Mouse (Mus musculus): ENCODE measurements around the gene Cfap61. TPM values are rescaled to one million over a fixed set of nuclear protein-coding genes. Genes with fewer than 3 reads are reported as not detected.

The Cfap61 gene
- polyA plus RNA-seq, 1 experiment from 2014 or later: 2.0 TPM

GRCm38 (mm10) chr2:146249033-146249432, 314.4 kb downstream of the Cfap61 start:
- ATAC-seq: peak; percentile 79
- no peaks in the 10 kb centered on the region for H3K27me3 ChIP-seq
- peaks cover 18% of the 10 kb centered on the region for H3K4me1 ChIP-seq
- H3K4me3 ChIP-seq: no peak overlapping the region
- H3K9ac ChIP-seq: no peak overlapping the region
- H3K36me3 ChIP-seq (ENCODE audit: poor library complexity, severe bottlenecking): peaks cover 8% of the 10 kb centered on the region
- H3K27ac ChIP-seq: peak overlapping the region; percentile 45
- H3K9me3 ChIP-seq (replicated peaks): no peaks in the 10 kb centered on the region
- 71% methylated on average over 7 of the region's 7 CpGs for WGBS
- no peak overlapping the region for H3K4me2 ChIP-seq

GRCm38 (mm10) chr2:146250236-146250904, 315.8 kb downstream of the Cfap61 start:
- peaks cover 18% of the 10 kb centered on the region for H3K4me1 ChIP-seq
- peak; percentile 61; the same call in 1 of the 2 replicates for ATAC-seq
- no peaks in the 10 kb centered on the region for H3K27me3 ChIP-seq
- H3K9ac ChIP-seq: no peak overlapping the region
- WGBS: 68% methylated on average over 6 of the region's 6 CpGs
- no peaks in the 10 kb centered on the region for H3K9me3 ChIP-seq (replicated peaks)
- no peak overlapping the region for H3K4me2 ChIP-seq
- H3K27ac ChIP-seq: no peak overlapping the region; the same call in 1 of the 2 replicates
- H3K4me3 ChIP-seq: no peak overlapping the region
- no peaks in the 10 kb centered on the region for H3K36me3 ChIP-seq (ENCODE audit: poor library complexity, severe bottlenecking)

- Histone ChIP-seq H3K9ac (no peak overlapping the region), H3K27me3 (no peaks in the 10 kb centered on the region), H3K27ac (no peak overlapping the region), H3K4me2 (no peak overlapping the region), H3K4me1 (peaks cover 45% of the 10 kb centered on the region), H3K9me3 (replicated peaks) (no peaks in the 10 kb centered on the region), H3K36me3 (ENCODE audit: poor library complexity, severe bottlenecking) (no peaks in the 10 kb centered on the region), H3K4me3 (no peak overlapping the region)
- 96% methylated on average over 1 of the region's 1 CpGs for WGBS
- ATAC-seq: no peak
Observed at GRCm38 (mm10) chr2:146254387-146254786, 319.8 kb downstream of the Cfap61 start.

GRCm38 (mm10) chr2:146255636-146256035, 321.1 kb downstream of the Cfap61 start:
- Histone ChIP-seq H3K27ac (no peak overlapping the region), H3K4me2 (no peak overlapping the region), H3K4me3 (no peak overlapping the region), H3K9me3 (replicated peaks) (no peaks in the 10 kb centered on the region), H3K36me3 (ENCODE audit: poor library complexity, severe bottlenecking) (no peaks in the 10 kb centered on the region), H3K27me3 (no peaks in the 10 kb centered on the region), H3K9ac (no peak overlapping the region), H3K4me1 (peaks cover 50% of the 10 kb centered on the region)
- ATAC-seq: no peak

- no peaks in the 10 kb centered on the region for H3K27me3 ChIP-seq
- 36% methylated on average over 3 of the region's 3 CpGs for WGBS
Observed at GRCm38 (mm10) chr2:146256321-146256875, 321.8 kb downstream of the Cfap61 start.

GRCm38 (mm10) chr2:146257037-146257436, 322.5 kb downstream of the Cfap61 start:
- 8% methylated on average over 3 of the region's 3 CpGs for WGBS
- Histone ChIP-seq H3K9me3 (replicated peaks) (no peaks in the 10 kb centered on the region), H3K27me3 (no peaks in the 10 kb centered on the region), H3K36me3 (ENCODE audit: poor library complexity, severe bottlenecking) (no peaks in the 10 kb centered on the region), H3K4me3 (no peak overlapping the region), H3K9ac (no peak overlapping the region), H3K27ac (peak overlapping the region; percentile 75), H3K4me1 (peaks cover 63% of the 10 kb centered on the region), H3K4me2 (0 out of 2 replicates have a peak overlapping the region, but pooled peaks have one; percentile 3)
- ATAC-seq: peak; percentile 72

More at GRCm38 (mm10) chr2:146256321-146256875, 321.8 kb downstream of the Cfap61 start:
- H3K9me3 ChIP-seq (replicated peaks): no peaks in the 10 kb centered on the region
- peak overlapping the region; percentile 75 for H3K27ac ChIP-seq
- no peaks in the 10 kb centered on the region for H3K36me3 ChIP-seq (ENCODE audit: poor library complexity, severe bottlenecking)
- no peak overlapping the region for H3K9ac ChIP-seq
- peaks cover 57% of the 10 kb centered on the region for H3K4me1 ChIP-seq
- peak; percentile 57 for ATAC-seq
- H3K4me3 ChIP-seq: no peak overlapping the region
- no peak overlapping the region for H3K4me2 ChIP-seq

GRCm38 (mm10) chr2:146257609-146258008, 323.0 kb downstream of the Cfap61 start:
- H3K36me3 ChIP-seq (ENCODE audit: poor library complexity, severe bottlenecking): no peaks in the 10 kb centered on the region
- peaks cover 69% of the 10 kb centered on the region for H3K4me1 ChIP-seq
- peak overlapping the region; percentile 63; the same call in 1 of the 2 replicates for H3K27ac ChIP-seq
- H3K9me3 ChIP-seq (replicated peaks): no peaks in the 10 kb centered on the region
- 72% methylated on average over 3 of the region's 3 CpGs for WGBS
- no peak overlapping the region for H3K4me2 ChIP-seq
- no peak overlapping the region for H3K4me3 ChIP-seq
- H3K9ac ChIP-seq: peak overlapping the region; percentile 9; the same call in 1 of the 2 replicates
- ATAC-seq: no peak
- H3K27me3 ChIP-seq: no peaks in the 10 kb centered on the region

GRCm38 (mm10) chr2:146258736-146259469, 324.3 kb downstream of the Cfap61 start:
- peak; percentile 33; the same call in 1 of the 2 replicates for ATAC-seq
- Histone ChIP-seq H3K36me3 (ENCODE audit: poor library complexity, severe bottlenecking) (no peaks in the 10 kb centered on the region), H3K27ac (peak overlapping the region; percentile 86), H3K27me3 (no peaks in the 10 kb centered on the region), H3K4me1 (peaks cover 80% of the 10 kb centered on the region), H3K9ac (0 out of 2 replicates have a peak overlapping the region, but pooled peaks have one; percentile 10), H3K4me3 (no peak overlapping the region), H3K9me3 (replicated peaks) (no peaks in the 10 kb centered on the region), H3K4me2 (peak overlapping the region; percentile 39)
- 13% methylated on average over 10 of the region's 10 CpGs for WGBS

GRCm38 (mm10) chr2:146259787-146260560, 325.4 kb downstream of the Cfap61 start:
- Histone ChIP-seq H3K27me3 (no peaks in the 10 kb centered on the region), H3K36me3 (ENCODE audit: poor library complexity, severe bottlenecking) (no peaks in the 10 kb centered on the region), H3K4me1 (peaks cover 82% of the 10 kb centered on the region), H3K9me3 (replicated peaks) (no peaks in the 10 kb centered on the region), H3K9ac (no peak overlapping the region), H3K4me2 (peak overlapping the region; percentile 31), H3K4me3 (no peak overlapping the region), H3K27ac (peak overlapping the region; percentile 86)
- ATAC-seq: no peak
- WGBS: 19% methylated on average over 18 of the region's 18 CpGs

GRCm38 (mm10) chr2:146261146-146261545, 326.6 kb downstream of the Cfap61 start:
- Histone ChIP-seq H3K36me3 (ENCODE audit: poor library complexity, severe bottlenecking) (no peaks in the 10 kb centered on the region), H3K4me3 (no peak overlapping the region), H3K4me2 (no peak overlapping the region), H3K9me3 (replicated peaks) (no peaks in the 10 kb centered on the region), H3K4me1 (peaks cover 76% of the 10 kb centered on the region), H3K27ac (peak overlapping the region; percentile 48), H3K27me3 (no peaks in the 10 kb centered on the region), H3K9ac (no peak overlapping the region)
- no peak for ATAC-seq
- 41% methylated on average over 4 of the region's 4 CpGs for WGBS

- ATAC-seq: peak; percentile 85
- no peak overlapping the region for H3K4me2 ChIP-seq
- peaks cover 66% of the 10 kb centered on the region for H3K4me1 ChIP-seq
- H3K4me3 ChIP-seq: no peak overlapping the region
- H3K9me3 ChIP-seq (replicated peaks): no peaks in the 10 kb centered on the region
- no peak overlapping the region for H3K9ac ChIP-seq
- H3K27me3 ChIP-seq: no peaks in the 10 kb centered on the region
- no peaks in the 10 kb centered on the region for H3K36me3 ChIP-seq (ENCODE audit: poor library complexity, severe bottlenecking)
- peak overlapping the region; percentile 45 for H3K27ac ChIP-seq
- 7% methylated on average over 10 of the region's 10 CpGs for WGBS
Observed at GRCm38 (mm10) chr2:146262215-146262614, 327.6 kb downstream of the Cfap61 start.

Measured in forebrain, embryonic 13.5 days (tissue).